Mouse (Mus musculus) layer of hippocampus, postnatal 25 days (tissue): ENCODE data around the gene Slc7a15. TPM values are rescaled to one million over a fixed set of nuclear protein-coding genes. Genes with fewer than 3 reads are reported as not detected.

Experiments used
- DNase-seq, 2 experiments: peaks; one replicate each; pipeline ENCODE4 v3.0.0; 2022; ENCODE audit warnings: mixed read lengths in 2 of 2, low spot score in 1 of 2; ENCODE audit errors: extremely low spot score in 1 of 2
- total RNA-seq, 2 experiments: library from RNA; stranded (reverse); gene quantifications; 2 replicates each; pipeline ENCODE4 v1.2.3; 2021

The Slc7a15 gene
- total RNA-seq, 2 experiments from 2014 or later = not detected

- no peak for DNase-seq
These were observed 110.2 kb downstream of the Slc7a15 start for GRCm38 (mm10) chr12:8488652-8488980.

- DNase-seq = peak in 1 of 2 experiments; percentile 42
These were observed 110.8 kb downstream of the Slc7a15 start for GRCm38 (mm10) chr12:8487959-8488651.

GRCm38 (mm10) chr12:8487281-8487680 lies 111.6 kb downstream of the Slc7a15 start:
- DNase-seq = no peak

GRCm38 (mm10) chr12:8485247-8485646 lies 113.6 kb downstream of the Slc7a15 start:
- no peak for DNase-seq

GRCm38 (mm10) chr12:8482169-8482568 lies 116.7 kb downstream of the Slc7a15 start:
- DNase-seq = no peak

Other genes starting within 250 kb of the Slc7a15 start
- gene Rhob, start 99.1 kb downstream of the Slc7a15 start, total RNA-seq = 100 to 1,000 TPM; 336 to 418 TPM
- 100 to 1,000 TPM; 173 to 176 TPM for gene Pum2, start 75.1 kb upstream of the Slc7a15 start, total RNA-seq
- gene Sdc1, start 172.3 kb upstream of the Slc7a15 start, total RNA-seq = 1 to 10 TPM; 1.3 to 1.8 TPM